Mouse (Mus musculus): ENCODE results near the gene Bdh1. TPM values are rescaled to one million over a fixed set of nuclear protein-coding genes. Genes with fewer than 3 reads are reported as not detected.
"Not testable (repeated sequence)": the region's sequence is repeated elsewhere in the genome, so short reads cannot be mapped to it uniquely, and the experiment has no call there.

The Bdh1 gene
- polyA plus RNA-seq, 1 experiment from 2014 or later: 62.6 TPM

DNA sequence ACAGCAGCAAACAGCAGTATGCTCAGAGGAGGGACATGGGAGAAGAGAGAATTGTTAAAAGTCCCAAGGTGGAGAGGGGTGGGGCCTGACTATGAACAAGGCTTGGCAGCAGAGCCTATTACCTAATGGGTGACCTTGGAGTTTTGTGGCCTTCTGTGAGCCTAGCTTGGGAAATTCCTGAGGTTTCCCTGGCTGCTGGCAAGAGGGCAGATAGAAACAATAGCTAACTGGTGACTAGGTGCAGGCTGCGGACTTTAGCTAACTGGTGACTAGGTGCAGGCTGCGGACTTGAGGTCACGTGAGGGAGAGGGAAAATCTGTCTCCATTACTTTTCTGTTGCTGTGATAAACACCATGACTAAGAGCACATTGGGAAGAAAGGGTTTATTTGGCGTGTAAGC lies 31.9 kb downstream of the Bdh1 start:
- no peaks in the 10 kb centered on the region for H3K9me3 ChIP-seq
- no peak overlapping the region for H3K4me2 ChIP-seq
- ATAC-seq (ENCODE audit: insufficient read depth, low FRiP score, low read depth): no peak
- H3K4me1 ChIP-seq: peaks cover 10% of the 10 kb centered on the region; the same call in 1 of the 2 replicates
- WGBS: 85% methylated on average over 4 of the region's 4 CpGs
- no peak overlapping the region for H3K27ac ChIP-seq
- H3K9ac ChIP-seq: no peak overlapping the region
- no peaks in the 10 kb centered on the region for H3K27me3 ChIP-seq (replicated peaks)
- no peak overlapping the region for H3K4me3 ChIP-seq (replicated peaks)
- no peaks in the 10 kb centered on the region for H3K36me3 ChIP-seq

DNA sequence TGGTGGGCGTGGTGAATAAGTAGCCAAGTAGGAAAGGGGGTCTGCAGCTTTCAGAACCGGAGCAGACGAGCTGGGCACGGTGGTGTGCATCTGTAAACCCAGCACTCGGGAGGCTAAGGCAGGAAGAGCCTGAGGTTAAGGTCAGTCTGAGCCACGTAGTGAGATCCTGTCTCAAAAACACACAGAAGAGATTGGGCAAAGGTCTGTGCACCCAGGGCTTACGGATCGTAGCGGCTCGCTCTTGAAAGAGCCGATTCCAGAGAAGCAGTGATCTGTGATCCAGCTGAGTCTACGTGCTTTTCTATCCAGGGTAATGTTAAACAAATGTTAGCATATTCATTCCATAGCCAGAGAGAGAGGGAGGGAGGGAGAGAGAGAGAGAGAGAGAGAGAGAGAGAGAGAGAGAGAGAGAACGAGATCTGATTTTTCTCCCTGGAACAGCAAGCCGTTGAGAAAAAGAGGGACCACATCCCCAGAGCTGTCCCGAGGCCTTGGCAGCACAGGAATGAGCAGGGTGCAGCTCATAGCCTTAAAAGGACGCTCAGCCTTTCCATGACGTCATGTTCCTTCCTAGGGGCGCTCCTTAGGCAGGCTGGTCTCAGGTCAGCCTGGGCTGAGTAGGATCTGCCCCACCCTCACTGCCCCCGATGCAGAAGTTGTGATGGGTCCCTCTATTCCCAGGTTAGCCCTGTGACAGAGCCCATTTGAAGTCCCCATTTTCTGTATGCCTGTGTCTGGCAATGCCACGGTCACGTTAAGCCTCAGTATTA lies 33.4 kb downstream of the Bdh1 start:
- 54% methylated on average over 21 of the region's 21 CpGs for WGBS
- no peak for ATAC-seq (ENCODE audit: insufficient read depth, low FRiP score, low read depth)
- Histone ChIP-seq H3K36me3 (no peaks in the 10 kb centered on the region), H3K4me2 (no peak overlapping the region), H3K4me1 (peaks cover 21% of the 10 kb centered on the region; the same call in 1 of the 2 replicates), H3K27me3 (replicated peaks) (no peaks in the 10 kb centered on the region), H3K4me3 (replicated peaks) (no peak overlapping the region), H3K27ac (peak overlapping the region; percentile 69; the same call in 1 of the 2 replicates), H3K9ac (no peak overlapping the region), H3K9me3 (no peaks in the 10 kb centered on the region)

DNA sequence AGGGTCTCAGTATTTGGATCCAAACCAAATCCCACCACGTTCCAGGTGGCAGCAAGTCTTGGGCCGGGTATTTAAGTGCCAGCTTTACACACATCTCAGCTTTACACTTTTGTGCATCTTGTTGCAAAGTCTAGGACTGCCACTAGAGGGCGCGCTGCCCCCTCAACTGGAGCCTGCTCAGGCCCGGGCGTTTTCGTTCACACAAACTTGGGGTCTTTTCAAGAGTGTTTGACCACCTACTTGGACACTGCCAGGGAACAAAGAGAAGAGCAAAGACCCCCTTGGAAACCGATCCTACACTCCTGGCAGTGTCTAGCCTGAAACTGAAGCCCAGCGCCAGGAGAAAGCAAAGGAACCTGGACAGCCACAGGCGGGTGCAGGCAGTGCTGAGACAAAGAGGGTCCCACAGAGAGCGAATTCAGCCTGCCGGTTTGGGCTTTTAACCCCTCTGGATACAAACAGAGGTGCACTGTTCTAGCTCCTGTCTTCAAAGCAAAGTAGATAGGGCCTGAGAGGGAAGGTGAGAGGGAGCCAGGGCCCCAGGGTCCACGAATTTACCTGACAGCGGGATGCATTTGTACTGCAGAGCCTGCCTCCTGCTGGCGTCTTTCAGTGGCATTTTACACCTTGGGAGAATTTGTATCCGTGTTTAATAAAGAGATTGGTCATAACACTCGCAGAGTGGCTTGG lies 36.3 kb downstream of the Bdh1 start:
- 3% methylated on average over 17 of the region's 17 CpGs for WGBS
- 0 out of 2 replicates have a peak overlapping the region, but pooled peaks have one; percentile 21 for H3K27ac ChIP-seq
- H3K9ac ChIP-seq: 0 out of 2 replicates have a peak overlapping the region, but pooled peaks have one; percentile 42
- H3K36me3 ChIP-seq: no peaks in the 10 kb centered on the region
- peak overlapping the region; percentile 38 for H3K4me3 ChIP-seq (replicated peaks)
- H3K4me1 ChIP-seq: peaks cover 19% of the 10 kb centered on the region; the same call in 1 of the 2 replicates
- H3K9me3 ChIP-seq: no peaks in the 10 kb centered on the region
- H3K27me3 ChIP-seq (replicated peaks): no peaks in the 10 kb centered on the region
- peak overlapping the region; percentile 63 for H3K4me2 ChIP-seq
- no peak for ATAC-seq (ENCODE audit: insufficient read depth, low FRiP score, low read depth)

DNA sequence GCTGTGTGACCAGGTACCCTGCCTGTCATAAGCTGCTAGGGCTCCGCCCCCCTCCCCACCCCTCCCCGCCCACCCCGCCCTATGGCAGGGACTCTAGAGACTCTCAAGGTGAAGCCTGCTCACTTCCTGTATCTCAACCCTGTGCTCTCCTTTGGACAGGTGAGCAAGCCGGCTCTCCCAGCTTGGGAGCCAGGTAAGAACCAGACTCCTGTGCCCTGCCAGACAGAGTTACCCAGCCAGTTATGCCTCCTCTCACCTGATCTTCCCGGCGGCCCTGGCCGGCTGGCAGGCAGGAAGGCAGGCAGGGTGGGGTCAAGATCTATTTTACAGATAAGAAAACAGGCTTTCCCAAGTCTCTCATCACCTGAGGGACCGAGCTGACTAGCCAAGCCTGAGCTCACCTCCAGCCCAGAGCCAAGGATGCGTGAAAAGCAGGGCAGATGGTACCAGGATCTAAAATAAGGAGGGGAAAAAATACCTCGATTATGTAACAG lies 37.9 kb downstream of the Bdh1 start:
- H3K9ac ChIP-seq: no peak overlapping the region
- 23% methylated on average over 10 of the region's 10 CpGs for WGBS
- no peaks in the 10 kb centered on the region for H3K27me3 ChIP-seq (replicated peaks)
- no peak overlapping the region; the same call in 1 of the 2 replicates for H3K4me2 ChIP-seq
- H3K9me3 ChIP-seq: no peaks in the 10 kb centered on the region
- H3K4me1 ChIP-seq: peaks cover 15% of the 10 kb centered on the region; the same call in 1 of the 2 replicates
- H3K36me3 ChIP-seq: no peaks in the 10 kb centered on the region
- no peak overlapping the region for H3K4me3 ChIP-seq (replicated peaks)
- peak; percentile 85 for ATAC-seq (ENCODE audit: insufficient read depth, low FRiP score, low read depth)
- peak overlapping the region; percentile 57 for H3K27ac ChIP-seq

DNA sequence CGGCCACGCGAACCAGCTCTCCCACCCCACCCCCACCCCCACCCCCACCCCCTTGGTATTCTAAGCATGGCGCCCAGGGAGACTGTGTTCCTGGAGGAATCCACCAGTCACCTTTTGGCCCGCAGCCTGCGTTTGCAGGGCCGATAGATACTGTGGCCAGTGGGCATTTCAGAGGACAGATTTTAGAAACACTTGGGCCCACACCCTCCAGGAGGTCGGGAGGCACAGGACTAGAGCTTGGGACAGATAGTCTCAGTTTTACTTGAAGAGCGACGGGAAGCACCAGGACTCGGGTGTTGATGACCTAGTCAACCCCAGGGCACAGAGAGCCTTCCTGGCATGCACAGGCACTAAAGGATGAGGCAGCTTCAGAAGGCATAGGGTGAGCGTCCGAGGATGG lies 38.4 kb downstream of the Bdh1 start:
- ATAC-seq (ENCODE audit: insufficient read depth, low FRiP score, low read depth): no peak
- Histone ChIP-seq H3K4me1 (peaks cover 15% of the 10 kb centered on the region; the same call in 1 of the 2 replicates), H3K9me3 (no peaks in the 10 kb centered on the region), H3K4me2 (no peak overlapping the region), H3K27ac (peak overlapping the region; percentile 57; the same call in 1 of the 2 replicates), H3K4me3 (replicated peaks) (no peak overlapping the region), H3K9ac (no peak overlapping the region), H3K27me3 (replicated peaks) (no peaks in the 10 kb centered on the region), H3K36me3 (no peaks in the 10 kb centered on the region)
- 52% methylated on average over 13 of the region's 13 CpGs for WGBS

DNA sequence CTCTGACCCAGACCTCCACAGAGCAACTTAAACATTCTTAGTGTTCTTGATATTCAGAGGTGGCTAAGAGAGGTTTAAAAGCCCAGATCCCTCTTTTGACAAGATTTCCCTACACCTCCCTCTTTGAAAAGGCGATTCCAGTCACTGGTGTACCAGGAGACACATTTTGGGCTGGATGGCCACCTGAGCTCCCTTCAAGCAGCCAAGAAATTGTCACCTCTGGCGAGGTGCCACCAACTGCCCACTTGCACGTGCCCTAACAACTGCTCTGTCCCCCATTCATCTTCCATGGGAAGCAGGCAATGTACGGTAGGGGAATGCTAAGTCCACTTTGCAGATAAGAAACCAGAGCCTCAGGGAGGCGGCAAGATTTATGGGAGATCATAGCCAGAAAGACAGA lies 39.0 kb downstream of the Bdh1 start:
- ATAC-seq (ENCODE audit: insufficient read depth, low FRiP score, low read depth): no peak
- Histone ChIP-seq H3K9ac (no peak overlapping the region), H3K4me2 (no peak overlapping the region), H3K9me3 (no peaks in the 10 kb centered on the region), H3K27me3 (replicated peaks) (no peaks in the 10 kb centered on the region), H3K4me1 (peaks cover 15% of the 10 kb centered on the region; the same call in 1 of the 2 replicates), H3K4me3 (replicated peaks) (no peak overlapping the region), H3K27ac (no peak overlapping the region), H3K36me3 (no peaks in the 10 kb centered on the region)
- WGBS: 69% methylated on average over 5 of the region's 5 CpGs

DNA sequence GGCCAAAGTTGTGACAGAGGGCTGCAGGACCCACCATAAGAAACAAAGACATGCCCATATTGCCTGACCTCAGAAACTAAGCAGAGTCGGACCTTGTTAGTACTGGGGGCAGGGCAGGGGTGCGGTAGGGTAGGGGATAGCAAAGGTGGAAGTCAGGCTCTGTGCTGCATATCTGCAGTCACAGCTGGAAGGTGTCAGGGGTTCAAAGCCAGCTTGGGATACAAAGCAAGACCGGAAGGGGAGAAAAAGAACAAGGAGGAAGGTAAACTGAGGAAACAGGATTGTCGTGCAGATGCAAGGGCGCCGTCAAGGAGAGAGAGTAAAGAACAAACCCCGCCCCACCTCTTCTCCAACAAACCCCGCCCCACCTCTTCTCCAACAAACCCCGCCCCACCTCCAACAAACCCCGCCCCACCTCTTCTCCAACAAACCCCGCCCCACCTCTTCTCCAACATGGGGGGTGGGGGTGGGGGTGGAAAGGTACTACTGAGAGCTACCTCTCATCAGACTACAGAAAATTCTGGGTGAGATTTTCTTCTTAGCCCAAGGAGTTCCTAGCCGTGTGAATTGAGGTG lies 40.1 kb downstream of the Bdh1 start:
- Histone ChIP-seq H3K9me3 (no peaks in the 10 kb centered on the region), H3K9ac (no peak overlapping the region), H3K4me2 (no peak overlapping the region), H3K27ac (no peak overlapping the region), H3K4me1 (peaks cover 15% of the 10 kb centered on the region; the same call in 1 of the 2 replicates), H3K36me3 (no peaks in the 10 kb centered on the region), H3K4me3 (replicated peaks) (no peak overlapping the region), H3K27me3 (replicated peaks) (no peaks in the 10 kb centered on the region)
- ATAC-seq (ENCODE audit: insufficient read depth, low FRiP score, low read depth): no peak
- WGBS: 25% methylated on average over 10 of the region's 12 CpGs

DNA sequence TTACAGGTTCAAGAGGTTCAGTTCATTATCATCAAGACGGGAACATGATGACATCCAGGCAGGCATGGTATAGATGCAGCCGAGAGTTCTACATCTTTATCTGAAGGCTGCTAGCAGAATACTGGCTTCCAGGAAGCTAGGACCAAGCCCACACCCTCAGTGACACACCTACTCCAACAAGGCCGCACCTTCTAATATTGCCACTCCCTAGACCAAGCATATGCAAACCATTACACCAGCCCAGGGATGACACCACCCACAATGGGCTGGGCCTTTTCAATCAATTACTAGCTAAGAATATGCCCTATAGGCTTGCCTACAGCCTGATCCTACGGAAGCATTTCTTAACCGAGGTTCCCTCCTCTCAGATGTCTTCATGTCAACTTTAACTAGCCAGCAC lies 42.9 kb downstream of the Bdh1 start:
- H3K9ac ChIP-seq: no peak overlapping the region
- H3K36me3 ChIP-seq: no peaks in the 10 kb centered on the region
- ATAC-seq (ENCODE audit: insufficient read depth, low FRiP score, low read depth): peak; percentile 44; the same call in 1 of the 2 replicates
- no peak overlapping the region for H3K4me3 ChIP-seq (replicated peaks)
- no peaks in the 10 kb centered on the region for H3K27me3 ChIP-seq (replicated peaks)
- H3K9me3 ChIP-seq: no peaks in the 10 kb centered on the region
- WGBS: 75% methylated on average over 5 of the region's 5 CpGs
- no peak overlapping the region for H3K4me2 ChIP-seq
- peaks cover 8% of the 10 kb centered on the region; the same call in 1 of the 2 replicates for H3K4me1 ChIP-seq
- H3K27ac ChIP-seq: no peak overlapping the region

DNA sequence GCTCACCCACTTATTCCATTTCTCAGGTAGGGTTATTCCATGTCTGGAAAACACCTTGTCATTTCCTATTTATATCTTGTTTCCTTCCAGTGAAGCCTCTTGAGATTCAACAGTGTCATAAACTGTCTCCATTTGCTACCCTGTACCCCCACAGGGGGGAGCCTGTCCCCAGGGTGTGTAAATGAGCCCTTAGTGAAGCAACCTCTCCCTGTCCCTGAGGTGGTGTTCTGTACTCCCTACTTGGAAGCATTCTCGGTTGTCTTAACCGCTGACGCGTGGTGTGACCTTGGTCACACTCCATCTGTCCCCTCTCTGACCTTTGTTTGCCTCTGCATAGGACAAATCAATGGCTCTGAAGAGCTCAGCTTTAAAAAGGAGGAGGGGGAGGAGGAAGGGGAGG lies 43.5 kb downstream of the Bdh1 start:
- 0 out of 2 replicates have a peak, but pooled peaks have one; percentile 57 for ATAC-seq (ENCODE audit: insufficient read depth, low FRiP score, low read depth)
- no peak overlapping the region for H3K4me3 ChIP-seq (replicated peaks)
- no peaks in the 10 kb centered on the region for H3K9me3 ChIP-seq
- no peaks in the 10 kb centered on the region for H3K27me3 ChIP-seq (replicated peaks)
- no peak overlapping the region for H3K4me2 ChIP-seq
- no peaks in the 10 kb centered on the region for H3K36me3 ChIP-seq
- 39% methylated on average over 4 of the region's 4 CpGs for WGBS
- peaks cover 2% of the 10 kb centered on the region; the same call in 1 of the 2 replicates for H3K4me1 ChIP-seq
- no peak overlapping the region for H3K27ac ChIP-seq
- no peak overlapping the region for H3K9ac ChIP-seq

DNA sequence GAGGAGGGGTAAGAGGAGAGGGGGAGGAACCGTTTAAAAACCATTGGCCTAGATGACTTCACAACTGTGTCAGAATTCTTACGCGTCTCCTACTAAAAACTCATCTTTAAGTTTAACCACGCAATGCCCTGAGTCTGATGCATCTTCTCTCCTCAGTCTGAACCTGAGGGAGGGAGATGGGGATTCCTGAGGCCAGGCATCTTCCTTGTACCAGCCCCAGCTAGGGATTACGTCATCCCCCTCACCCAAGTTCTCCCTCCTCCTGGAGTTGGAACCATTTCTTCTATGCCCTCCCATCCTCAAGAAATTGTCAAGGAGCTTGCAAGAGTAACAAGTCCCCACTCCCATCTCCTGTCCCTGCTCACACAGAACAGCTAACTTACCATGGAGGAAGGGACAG lies 44.0 kb downstream of the Bdh1 start:
- no peak for ATAC-seq (ENCODE audit: insufficient read depth, low FRiP score, low read depth)
- no peaks in the 10 kb centered on the region for H3K27me3 ChIP-seq (replicated peaks)
- H3K9ac ChIP-seq: no peak overlapping the region
- no peak overlapping the region for H3K4me3 ChIP-seq (replicated peaks)
- H3K36me3 ChIP-seq: no peaks in the 10 kb centered on the region
- no peak overlapping the region for H3K27ac ChIP-seq
- no peaks in the 10 kb centered on the region for H3K9me3 ChIP-seq
- H3K4me1 ChIP-seq: no peaks in the 10 kb centered on the region
- WGBS: 78% methylated on average over 5 of the region's 5 CpGs
- H3K4me2 ChIP-seq: no peak overlapping the region

DNA sequence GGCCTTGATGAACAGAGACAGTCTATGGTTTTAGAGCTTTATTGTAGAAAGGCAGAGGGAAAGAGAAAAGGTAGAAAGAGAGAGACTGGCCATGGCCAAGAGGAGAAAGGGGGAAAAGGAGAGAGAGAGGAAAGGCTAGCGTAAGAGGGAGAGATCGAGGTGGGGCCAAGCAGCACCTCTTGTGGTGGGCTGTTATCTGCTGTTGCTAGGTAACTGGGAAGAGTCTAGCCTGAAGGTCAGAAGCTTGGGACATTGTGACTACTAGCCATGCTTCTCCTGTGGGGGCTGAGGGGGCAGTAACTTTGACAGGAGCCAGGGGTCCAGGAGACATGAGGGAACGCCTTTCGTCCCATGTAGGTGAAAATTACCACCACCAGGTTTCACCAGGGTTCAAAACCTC lies 48.7 kb downstream of the Bdh1 start:
- not testable (repeated sequence) for H3K9ac ChIP-seq; H3K36me3 ChIP-seq; ATAC-seq (ENCODE audit: insufficient read depth, low FRiP score, low read depth); H3K27me3 ChIP-seq (replicated peaks); H3K9me3 ChIP-seq; H3K27ac ChIP-seq; H3K4me2 ChIP-seq; H3K4me1 ChIP-seq; H3K4me3 ChIP-seq (replicated peaks)
- WGBS: 84% methylated on average over 4 of the region's 4 CpGs

All from stomach, embryonic 15.5 days (tissue).